Mouse (Mus musculus) C2C12 (cell line): ENCODE data around the gene 1700013G24Rik. TPM values are rescaled to one million over a fixed set of nuclear protein-coding genes. Genes with fewer than 3 reads are reported as not detected.

ENCODE experiments used
- H3K27me3 ChIP-seq: one replicate; pipeline ENCODE4 v1.6.1; 2011; ENCODE audit not compliant: control insufficient read depth, insufficient read depth, insufficient read length
- H3K36me3 ChIP-seq: one replicate; pipeline ENCODE4 v1.6.1; 2011; ENCODE audit not compliant: control insufficient read depth, insufficient read depth
- H3K4me3 ChIP-seq: one replicate; pipeline ENCODE4 v1.5.1; 2011; ENCODE audit warnings: mild to moderate bottlenecking, control low read depth; ENCODE audit not compliant: poor library complexity, insufficient read depth, severe bottlenecking
- H3K79me2 ChIP-seq: one replicate; pipeline ENCODE4 v1.6.1; 2011; ENCODE audit not compliant: control insufficient read depth, insufficient read depth
- H3K79me3 ChIP-seq: one replicate; pipeline ENCODE4 v1.6.1; 2011; ENCODE audit warnings: low read depth, control low read depth
- H3ac ChIP-seq: one replicate; pipeline ENCODE3; 2011; ENCODE audit warnings: low read depth; ENCODE audit not compliant: control insufficient read depth, insufficient read length
- CEBPB ChIP-seq: IDR thresholded peaks from one replicate; pipeline ENCODE4 v1.6.1; 2011; ENCODE audit warnings: low read depth, mild to moderate bottlenecking, control low read depth, moderate library complexity
- CTCF ChIP-seq: IDR thresholded peaks from one replicate; pipeline ENCODE4 v1.5.1; 2011; ENCODE audit not compliant: control insufficient read depth, insufficient read depth, insufficient read length
- FOSL1 ChIP-seq: IDR thresholded peaks from one replicate; pipeline ENCODE4 v1.8.0; 2011; ENCODE audit warnings: mild to moderate bottlenecking, low read length; ENCODE audit not compliant: poor library complexity, insufficient read depth, severe bottlenecking
- MAX ChIP-seq: IDR thresholded peaks from one replicate; pipeline ENCODE4 v1.6.1; 2011; ENCODE audit warnings: mild to moderate bottlenecking, control low read depth
- MYOD1 ChIP-seq: IDR thresholded peaks from one replicate; pipeline ENCODE4 v1.6.1; 2011; ENCODE audit warnings: low read depth; ENCODE audit not compliant: control insufficient read depth, insufficient read length
- MYOG ChIP-seq: IDR thresholded peaks from one replicate; pipeline ENCODE4 v1.6.1; 2011; ENCODE audit not compliant: control insufficient read depth, insufficient read length; ENCODE audit errors: extremely low read depth
- USF1 ChIP-seq: IDR thresholded peaks from one replicate; pipeline ENCODE4 v1.6.1; 2011; ENCODE audit warnings: low read depth, mild to moderate bottlenecking, control low read depth, moderate library complexity
- polyA plus RNA-seq: library from polyadenylated mRNA; unstranded; fragments of >200 nt; fragmentation: generic; extraction: Trizol; gene quantifications from one replicate; pipeline ENCODE4 v1.2.1, GENCODE M21; 2012; ENCODE audit warnings: missing spikeins

The 1700013G24Rik gene
- polyA plus RNA-seq, 1 experiment, result 0.06 TPM

DNA sequence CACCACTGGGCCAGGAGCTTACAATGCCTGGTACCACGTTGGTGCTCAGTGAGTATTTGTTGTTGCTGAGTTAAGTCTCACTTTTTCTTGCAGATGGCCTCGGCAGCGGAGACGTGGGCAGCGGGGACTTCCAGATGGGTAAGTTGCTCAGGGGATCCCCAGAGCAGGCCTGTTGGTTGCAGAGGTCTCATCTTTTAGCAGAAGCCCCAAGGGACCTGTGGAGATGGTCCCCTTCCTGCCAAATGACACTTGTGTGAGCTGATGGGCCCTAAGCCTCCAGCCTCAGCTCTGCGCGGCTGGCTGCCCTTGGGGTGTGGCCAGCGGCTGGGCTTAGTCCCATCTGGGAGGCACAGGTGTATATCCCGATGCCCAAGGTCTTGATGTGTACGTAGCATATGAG lies 49.1 kb downstream of the 1700013G24Rik start:
- Histone ChIP-seq H3K36me3 (peaks cover 56% of the 10 kb centered on the region), H3K79me2 (peaks cover 68% of the 10 kb centered on the region), H3K79me3 (peaks cover 37% of the 10 kb centered on the region), H3ac (no peak overlapping the region), H3K4me3 (no peak overlapping the region), H3K27me3 (no peaks in the 10 kb centered on the region)
- TF ChIP-seq CEBPB (no peak), USF1 (no peak), MYOD1 (no peak), MYOG (no peak), FOSL1 (no peak), CTCF (no peak), MAX (no peak)

- H3K27me3 ChIP-seq, result no peaks in the 10 kb centered on the region
- peaks cover 62% of the 10 kb centered on the region for H3K79me2 ChIP-seq
- no peak overlapping the region for H3K4me3 ChIP-seq
- no peak overlapping the region for H3ac ChIP-seq
- H3K79me3 ChIP-seq, result peaks cover 31% of the 10 kb centered on the region
- TF ChIP-seq MAX (no peak), MYOG (no peak), FOSL1 (no peak), USF1 (no peak), CEBPB (no peak), MYOD1 (no peak), CTCF (no peak)
- peaks cover 59% of the 10 kb centered on the region for H3K36me3 ChIP-seq
Observed at GRCm38 (mm10) chr4:137502801-137503200, 49.7 kb downstream of the 1700013G24Rik start.

GRCm38 (mm10) chr4:137503509-137503971 lies 50.5 kb downstream of the 1700013G24Rik start:
- peaks cover 54% of the 10 kb centered on the region for H3K79me2 ChIP-seq
- TF ChIP-seq MAX, result no peak
- no peak overlapping the region for H3K4me3 ChIP-seq
- no peak overlapping the region for H3ac ChIP-seq
- peaks cover 65% of the 10 kb centered on the region for H3K36me3 ChIP-seq
- no peaks in the 10 kb centered on the region for H3K27me3 ChIP-seq
- H3K79me3 ChIP-seq, result peaks cover 24% of the 10 kb centered on the region

Other genes starting within 250 kb of the 1700013G24Rik start
- gene Wnt4, start 175.8 kb upstream of the 1700013G24Rik start, polyA plus RNA-seq, result 3.3 TPM
- 240 TPM for gene Cdc42, start 95.6 kb upstream of the 1700013G24Rik start, polyA plus RNA-seq
- not detected for gene Cela3a, start 43.5 kb upstream of the 1700013G24Rik start, polyA plus RNA-seq
- gene Cela3b, start 22.7 kb upstream of the 1700013G24Rik start, polyA plus RNA-seq, result not detected
- gene Hspg2, start 15.5 kb downstream of the 1700013G24Rik start, polyA plus RNA-seq, result 108 TPM
- gene Ldlrad2, start 121.3 kb downstream of the 1700013G24Rik start, polyA plus RNA-seq, result not detected
- gene Usp48, start 140.5 kb downstream of the 1700013G24Rik start, polyA plus RNA-seq, result 14.6 TPM
- gene Rap1gap, start 211.4 kb downstream of the 1700013G24Rik start, polyA plus RNA-seq, result 1.3 TPM